Mouse (Mus musculus) macrophage (primary cell): ENCODE results near the gene Pcyt2. TPM values are rescaled to one million over a fixed set of nuclear protein-coding genes. Genes with fewer than 3 reads are reported as not detected.

Source experiments
- H3K27ac ChIP-seq: fragments of 350-480 bp; formaldehyde crosslinking; 2 replicates; pipeline ENCODE4 v1.9.0; 2021
- H3K36me3 ChIP-seq: fragments of 350-480 bp; formaldehyde crosslinking; 2 replicates; pipeline ENCODE4 v1.9.0; 2021; ENCODE audit errors: inconsistent target
- H3K4me3 ChIP-seq: fragments of 350-480 bp; formaldehyde crosslinking; 2 replicates; pipeline ENCODE4 v1.9.0; 2021; ENCODE audit errors: inconsistent target
- H3K79me2 ChIP-seq: fragments of 350-480 bp; formaldehyde crosslinking; 2 replicates; pipeline ENCODE4 v1.9.0; 2021; ENCODE audit errors: inconsistent target
- WGBS: methylation state at CpG from one replicate; pipeline ENCODE4 v1.1.7; 2026; ENCODE audit warnings: inconsistent platforms; ENCODE audit not compliant: missing documents; 5-methylcytosine and 5-hydroxymethylcytosine counted together
- polyA plus RNA-seq: library from polyadenylated mRNA; stranded (reverse); fragments of 250-400 nt; gene quantifications from 3 replicates; pipeline ENCODE4 v1.2.4, GENCODE M21; 2018; ENCODE audit warnings: inconsistent platforms

The Pcyt2 gene
- polyA plus RNA-seq, 1 experiment from 2014 or later, result 23.8 TPM

GRCm38 (mm10) chr11:120615167-120615566 lies 2.6 kb downstream of the Pcyt2 start:
- H3K4me3 ChIP-seq, result no peak overlapping the region
- H3K79me2 ChIP-seq, result peaks cover 43% of the 10 kb centered on the region
- peaks cover 55% of the 10 kb centered on the region for H3K36me3 ChIP-seq
- 96% methylated on average over 6 of the region's 6 CpGs for WGBS
- no peak overlapping the region for H3K27ac ChIP-seq

GRCm38 (mm10) chr11:120613976-120614375 lies 3.8 kb downstream of the Pcyt2 start:
- Histone ChIP-seq H3K4me3 (no peak overlapping the region), H3K36me3 (peaks cover 49% of the 10 kb centered on the region; the same call in 1 of the 2 replicates), H3K79me2 (peaks cover 43% of the 10 kb centered on the region), H3K27ac (no peak overlapping the region)
- 82% methylated on average over 8 of the region's 8 CpGs for WGBS

- Histone ChIP-seq H3K4me3 (no peak overlapping the region), H3K27ac (no peak overlapping the region), H3K36me3 (peaks cover 45% of the 10 kb centered on the region; the same call in 1 of the 2 replicates), H3K79me2 (peaks cover 43% of the 10 kb centered on the region)
- 98% methylated on average over 9 of the region's 10 CpGs for WGBS
Measured at GRCm38 (mm10) chr11:120613481-120613972, 4.2 kb downstream of the Pcyt2 start.

- no peak overlapping the region for H3K4me3 ChIP-seq
- H3K79me2 ChIP-seq, result peaks cover 43% of the 10 kb centered on the region
- H3K27ac ChIP-seq, result no peak overlapping the region
- WGBS, result 64% methylated on average over 6 of the region's 6 CpGs
- H3K36me3 ChIP-seq, result peaks cover 40% of the 10 kb centered on the region; the same call in 1 of the 2 replicates
Measured at GRCm38 (mm10) chr11:120612763-120613162, 5.0 kb downstream of the Pcyt2 start.

- Histone ChIP-seq H3K27ac (no peak overlapping the region), H3K36me3 (peaks cover 40% of the 10 kb centered on the region; the same call in 1 of the 2 replicates), H3K4me3 (no peak overlapping the region), H3K79me2 (peaks cover 23% of the 10 kb centered on the region)
- 91% methylated on average over 7 of the region's 9 CpGs for WGBS
Measured at GRCm38 (mm10) chr11:120610477-120611046, 7.2 kb downstream of the Pcyt2 start.

GRCm38 (mm10) chr11:120609250-120609649 lies 8.5 kb downstream of the Pcyt2 start:
- Histone ChIP-seq H3K79me2 (peaks cover 10% of the 10 kb centered on the region; the same call in 1 of the 2 replicates), H3K36me3 (peaks cover 52% of the 10 kb centered on the region; the same call in 1 of the 2 replicates), H3K27ac (no peak overlapping the region), H3K4me3 (no peak overlapping the region)
- 90% methylated on average over 7 of the region's 8 CpGs for WGBS

- H3K79me2 ChIP-seq, result peaks cover 2% of the 10 kb centered on the region; the same call in 1 of the 2 replicates
- no peak within 1 kb of the TSS for H3K4me3 ChIP-seq
- peaks cover 53% of the 10 kb centered on the region; the same call in 1 of the 2 replicates for H3K36me3 ChIP-seq
- H3K27ac ChIP-seq, result no peak within 1 kb of the TSS
- 29% methylated on average over 45 of the region's 45 CpGs for WGBS
Measured at GRCm38 (mm10) chr11:120608241-120609034, 9.3 kb downstream of the Pcyt2 start, which contains the start of gene Npb. Gene Npb (plus strand): TSS chr11:120608477.

- H3K4me3 ChIP-seq, result no peak overlapping the region
- 93% methylated on average over 4 of the region's 4 CpGs for WGBS
- H3K79me2 ChIP-seq, result no peaks in the 10 kb centered on the region
- no peak overlapping the region for H3K27ac ChIP-seq
- peaks cover 57% of the 10 kb centered on the region; the same call in 1 of the 2 replicates for H3K36me3 ChIP-seq
Measured at GRCm38 (mm10) chr11:120606764-120607163, 11.0 kb downstream of the Pcyt2 start.

GRCm38 (mm10) chr11:120605667-120606066 lies 12.1 kb downstream of the Pcyt2 start:
- WGBS, result 89% methylated on average over 7 of the region's 7 CpGs
- Histone ChIP-seq H3K27ac (no peak overlapping the region), H3K4me3 (no peak overlapping the region), H3K36me3 (peaks cover 53% of the 10 kb centered on the region; the same call in 1 of the 2 replicates), H3K79me2 (no peaks in the 10 kb centered on the region)

- Histone ChIP-seq H3K4me3 (no peak overlapping the region), H3K27ac (no peak overlapping the region), H3K36me3 (peaks cover 45% of the 10 kb centered on the region; the same call in 1 of the 2 replicates), H3K79me2 (peaks cover 15% of the 10 kb centered on the region)
- 95% methylated on average over 2 of the region's 2 CpGs for WGBS
Measured at GRCm38 (mm10) chr11:120603545-120603944, 14.2 kb downstream of the Pcyt2 start.

GRCm38 (mm10) chr11:120600716-120601115 lies 17.0 kb downstream of the Pcyt2 start:
- Histone ChIP-seq H3K27ac (no peak overlapping the region), H3K4me3 (no peak overlapping the region), H3K79me2 (peaks cover 35% of the 10 kb centered on the region), H3K36me3 (peaks cover 52% of the 10 kb centered on the region; the same call in 1 of the 2 replicates)
- WGBS, result 81% methylated on average over 3 of the region's 3 CpGs

GRCm38 (mm10) chr11:120598990-120599549 lies 18.7 kb downstream of the Pcyt2 start:
- peaks cover 54% of the 10 kb centered on the region; the same call in 1 of the 2 replicates for H3K36me3 ChIP-seq
- H3K4me3 ChIP-seq, result peak overlapping the region; percentile 55
- H3K79me2 ChIP-seq, result peaks cover 51% of the 10 kb centered on the region
- peak overlapping the region; percentile 85 for H3K27ac ChIP-seq
- WGBS, result 48% methylated on average over 16 of the region's 17 CpGs

- peak within 1 kb of the TSS; percentile 85 for H3K27ac ChIP-seq
- peaks cover 54% of the 10 kb centered on the region; the same call in 1 of the 2 replicates for H3K36me3 ChIP-seq
- peak within 1 kb of the TSS; percentile 75 for H3K4me3 ChIP-seq
- under 1% methylated on average over 73 of the region's 88 CpGs for WGBS
- H3K79me2 ChIP-seq, result peaks cover 57% of the 10 kb centered on the region
Measured at GRCm38 (mm10) chr11:120598283-120598989, 19.3 kb downstream of the Pcyt2 start, which contains the start of the genes Alyref and Anapc11. Gene Alyref (minus strand): TSS chr11:120598365. Gene Anapc11 (plus strand): TSS chr11:120598421.
